Mouse (Mus musculus): ENCODE data around the gene Gpr12.
"Not testable (repeated sequence)": the region's sequence is repeated elsewhere in the genome, so short reads cannot be mapped to it uniquely, and the experiment has no call there.

The Gpr12 gene

DNA sequence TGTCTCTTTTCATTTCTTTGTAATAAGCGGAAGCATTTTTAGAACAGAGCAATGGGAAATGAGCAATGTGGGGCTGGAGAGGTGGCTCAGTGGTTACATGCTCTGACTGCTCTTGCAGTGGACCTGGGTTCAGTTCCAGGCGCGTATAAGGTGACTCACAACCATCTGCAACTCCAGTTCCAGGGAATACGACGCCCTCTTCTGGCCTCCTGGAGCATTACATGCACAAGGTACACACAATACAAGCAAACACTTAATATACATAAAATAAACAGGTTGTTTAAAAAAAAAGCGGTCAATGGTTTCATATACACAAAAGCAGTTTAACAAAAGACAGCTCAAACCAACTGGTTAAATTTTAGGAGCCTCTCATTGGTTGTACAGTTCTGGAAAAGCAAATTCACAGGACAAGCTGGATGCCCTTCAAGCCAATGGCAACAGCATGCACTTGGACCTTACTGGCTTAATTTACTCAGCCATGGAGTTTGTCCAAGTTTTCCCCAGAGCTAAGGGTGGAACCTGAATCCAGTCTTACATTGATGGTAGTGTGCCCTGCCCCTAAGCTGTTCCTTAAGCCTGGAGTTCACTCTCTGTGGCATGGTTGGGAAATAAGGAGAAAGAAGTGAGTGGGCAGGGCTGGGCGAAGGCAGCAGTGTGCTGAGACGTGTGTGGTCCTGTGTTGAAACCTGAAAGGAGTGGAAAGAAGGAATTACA lies 1.5 kb upstream of the Gpr12 start:
- DNase-seq: no peak

GRCm38 (mm10) chr5:146585307-146585651 lies 240 bp upstream of the Gpr12 start:
- DNase-seq: no peak

DNA sequence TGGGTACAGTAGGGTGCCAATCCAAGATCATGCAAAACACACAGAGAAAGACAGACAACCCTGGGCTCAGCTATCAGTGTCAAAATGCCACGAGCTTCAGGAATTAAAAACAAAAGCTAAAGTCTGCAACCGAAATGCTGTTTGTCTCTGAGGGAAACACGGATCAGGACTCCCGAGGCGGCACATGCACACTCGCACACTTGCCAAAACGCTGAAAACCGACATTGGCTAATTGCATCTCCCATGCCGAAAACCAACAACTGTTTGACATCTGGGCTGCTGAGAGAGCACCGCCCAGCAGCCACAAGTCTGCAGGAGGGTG lies 922 bp downstream of the Gpr12 start:
- no peak for DNase-seq

DNA sequence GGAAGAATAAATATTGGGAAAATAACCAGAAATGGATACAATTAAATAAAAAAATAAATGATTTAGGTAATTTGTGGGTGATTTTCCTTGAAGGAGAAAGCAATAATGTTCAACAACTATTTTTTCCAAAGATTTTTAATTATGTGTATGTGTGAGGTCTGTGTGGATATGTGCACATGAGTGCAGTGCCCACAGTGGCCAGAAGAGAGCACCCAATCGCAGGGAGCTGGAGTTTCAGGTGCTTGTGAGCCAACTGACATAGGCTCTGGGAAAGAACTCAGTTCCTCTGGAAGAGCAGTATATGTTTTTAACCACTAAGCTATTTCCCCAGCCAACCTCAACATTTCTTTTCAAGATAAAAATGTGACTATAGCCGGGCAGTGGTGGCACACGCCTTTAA lies 8.4 kb downstream of the Gpr12 start:
- DNase-seq: no peak

DNA sequence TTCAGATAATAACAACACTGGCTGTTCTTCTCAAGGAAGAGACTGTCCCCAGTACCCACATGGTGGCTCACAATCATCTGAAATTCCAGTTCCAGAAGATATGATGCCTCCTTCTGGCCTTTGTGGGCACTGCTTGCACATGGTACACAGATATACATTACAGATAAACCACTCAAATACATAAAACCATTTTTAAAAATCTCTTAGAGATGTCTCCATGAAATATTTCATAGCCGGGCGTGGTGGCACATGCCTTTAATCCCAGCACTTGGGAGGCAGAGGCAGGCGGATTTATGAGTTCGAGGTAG lies 12.3 kb downstream of the Gpr12 start:
- DNase-seq: not testable (repeated sequence)

GRCm38 (mm10) chr5:146571830-146572734 lies 13.0 kb downstream of the Gpr12 start:
- DNase-seq: not testable (repeated sequence)

- not testable (repeated sequence) for DNase-seq
Measured at GRCm38 (mm10) chr5:146570179-146570578, 14.9 kb downstream of the Gpr12 start.

DNA sequence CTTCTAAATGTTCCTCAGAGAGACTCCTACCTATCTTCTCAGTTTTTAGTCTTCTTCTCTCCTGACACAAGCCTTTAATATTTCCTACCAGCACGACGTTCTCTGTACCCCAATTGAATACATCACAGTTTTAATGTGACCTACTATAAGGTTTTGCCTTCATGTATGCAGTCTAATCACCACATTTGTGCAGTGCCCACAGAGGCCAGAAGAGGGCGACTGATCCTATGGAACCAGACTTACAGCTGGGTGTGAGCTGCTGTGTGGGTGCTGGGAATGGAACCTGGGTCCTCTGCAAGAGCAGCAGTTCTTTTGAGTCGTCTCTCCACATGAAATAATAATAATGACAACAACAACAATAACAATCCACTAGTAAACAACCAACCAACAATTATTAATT lies 18.0 kb downstream of the Gpr12 start:
- DNase-seq: no peak

DNA sequence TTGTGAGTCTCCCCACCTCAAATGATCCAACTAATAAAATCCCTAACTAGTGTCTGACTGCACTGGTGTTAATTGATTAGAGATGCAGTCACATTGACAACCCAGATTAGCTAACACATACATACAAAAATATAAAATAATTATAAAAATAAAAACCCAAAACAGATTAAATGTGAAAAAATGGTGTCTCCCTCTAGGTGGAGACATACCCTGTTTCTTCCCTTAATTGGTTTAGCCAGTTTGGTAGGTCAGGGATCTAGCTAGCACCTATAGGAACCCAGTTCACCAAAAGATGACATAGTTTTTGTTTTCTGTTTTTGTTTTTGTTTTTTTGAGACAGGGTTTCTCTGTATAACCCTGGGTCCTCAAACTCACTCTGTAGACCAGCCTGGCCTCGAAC lies 20.8 kb downstream of the Gpr12 start:
- DNase-seq: no peak

DNA sequence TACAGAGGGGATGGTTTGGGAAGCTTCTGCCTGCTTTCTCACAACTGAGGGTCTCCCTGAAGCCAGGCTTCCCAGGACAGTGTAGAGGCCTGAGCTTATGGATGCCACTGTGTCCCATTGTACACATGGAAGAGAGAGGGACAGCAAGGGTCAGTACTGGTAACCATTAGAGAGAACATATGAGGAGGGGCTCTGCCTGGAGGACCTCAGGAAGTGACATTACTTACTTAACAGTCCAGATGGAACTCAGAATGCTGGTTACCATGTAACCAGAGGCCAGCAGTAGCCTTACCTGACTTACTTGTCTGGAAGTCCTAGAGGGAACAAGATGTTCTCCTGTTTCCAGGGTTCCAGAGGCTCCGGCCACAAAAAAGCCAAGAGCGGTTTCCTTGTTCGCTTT lies 29.2 kb downstream of the Gpr12 start, which contains the start of gene Gm3415:
TSS of gene Gm3415 (plus strand) at position 301 of the 400 bp plus-strand sequence.
- DNase-seq: not testable (repeated sequence)

- not testable (repeated sequence) for DNase-seq
Measured at GRCm38 (mm10) chr5:146537347-146537746, 47.7 kb downstream of the Gpr12 start, which contains the start of gene Gm3409. Gene Gm3409 (plus strand): TSS chr5:146537647.
